Mouse (Mus musculus): ENCODE results near the gene Vps13d. TPM values are rescaled to one million over a fixed set of nuclear protein-coding genes. Genes with fewer than 3 reads are reported as not detected.

Gene Vps13d
- polyA plus RNA-seq, 1 experiment from 2014 or later = 14.2 TPM

GRCm38 (mm10) chr4:144983228-144983744 is 211.5 kb downstream of the Vps13d start:
- no peaks in the 10 kb centered on the region for H3K27me3 ChIP-seq (ENCODE audit: control insufficient read depth, insufficient read depth, low read length)
- no peak overlapping the region for H3K27ac ChIP-seq (replicated peaks; ENCODE audit: low read depth, low read length)
- H3K9ac ChIP-seq (ENCODE audit: low read length) = no peak overlapping the region
- H3K36me3 ChIP-seq (ENCODE audit: control insufficient read depth, insufficient read depth, low read length) = no peaks in the 10 kb centered on the region
- no peaks in the 10 kb centered on the region for H3K9me3 ChIP-seq (ENCODE audit: control insufficient read depth, low read length)
- no peak overlapping the region for H3K4me3 ChIP-seq (ENCODE audit: low read depth, low read length)
- DNase-seq (ENCODE audit: low spot score) (no peak), ATAC-seq (ENCODE audit: insufficient number of reproducible peaks, low FRiP score, low TSS enrichment, low read depth) (no peak)
- peaks cover 15% of the 10 kb centered on the region for H3K4me1 ChIP-seq (ENCODE audit: control insufficient read depth, insufficient read depth, low read length)
- 64% methylated on average over 8 of the region's 8 CpGs for WGBS
- no peak overlapping the region for H3K4me2 ChIP-seq (ENCODE audit: low read depth, severe bottlenecking)

DNA sequence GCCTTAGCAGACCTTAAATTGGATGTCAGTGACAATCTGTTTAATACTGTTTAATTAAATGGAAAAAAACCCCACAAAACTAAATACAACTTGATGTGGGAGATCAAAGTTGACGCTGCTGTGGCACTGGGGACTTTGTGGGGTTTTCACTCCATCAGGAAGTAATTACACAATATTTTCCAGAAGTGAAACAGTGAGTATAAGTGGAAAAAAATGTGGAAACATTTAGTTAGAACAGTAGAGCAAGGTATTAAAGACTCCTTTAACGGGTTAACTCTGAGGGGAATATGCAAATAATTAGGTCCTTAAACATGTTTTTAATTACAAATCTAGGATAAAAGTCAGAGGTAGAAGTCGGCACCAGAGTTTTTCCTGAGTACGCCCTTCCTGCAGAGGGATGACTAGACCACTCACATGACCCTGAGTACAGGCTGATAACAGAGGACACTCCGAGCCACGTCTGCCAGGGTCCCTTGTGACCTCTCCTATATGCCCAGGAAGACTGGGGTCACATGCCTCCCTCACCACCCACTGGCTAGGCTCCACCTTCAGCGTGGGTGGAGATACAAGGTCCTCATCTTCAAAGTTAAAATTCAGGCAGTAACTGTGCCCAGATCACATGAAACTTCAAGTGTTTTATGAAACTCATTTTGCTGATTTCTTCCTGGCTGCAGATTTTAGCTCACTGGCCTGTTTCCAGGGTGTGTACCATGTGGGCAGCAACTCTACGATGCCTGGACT is 213.8 kb downstream of the Vps13d start:
- H3K4me2 ChIP-seq (ENCODE audit: low read depth, severe bottlenecking) = no peak overlapping the region
- WGBS = 18% methylated on average over 8 of the region's 8 CpGs
- H3K9me3 ChIP-seq (ENCODE audit: control insufficient read depth, low read length) = no peaks in the 10 kb centered on the region
- H3K36me3 ChIP-seq (ENCODE audit: control insufficient read depth, insufficient read depth, low read length) = no peaks in the 10 kb centered on the region
- H3K4me3 ChIP-seq (ENCODE audit: low read depth, low read length) = no peak overlapping the region
- no peak overlapping the region for H3K27ac ChIP-seq (replicated peaks; ENCODE audit: low read depth, low read length)
- no peak overlapping the region for H3K9ac ChIP-seq (ENCODE audit: low read length)
- H3K27me3 ChIP-seq (ENCODE audit: control insufficient read depth, insufficient read depth, low read length) = no peaks in the 10 kb centered on the region
- H3K4me1 ChIP-seq (ENCODE audit: control insufficient read depth, insufficient read depth, low read length) = peaks cover 12% of the 10 kb centered on the region
- DNase-seq (ENCODE audit: low spot score) = no peak
- ATAC-seq (ENCODE audit: insufficient number of reproducible peaks, low FRiP score, low TSS enrichment, low read depth) = peak; percentile 44; the same call in 1 of the 2 replicates

GRCm38 (mm10) chr4:144980110-144980509 is 214.7 kb downstream of the Vps13d start:
- no peak overlapping the region for H3K27ac ChIP-seq (replicated peaks; ENCODE audit: low read depth, low read length)
- no peak for ATAC-seq (ENCODE audit: insufficient number of reproducible peaks, low FRiP score, low TSS enrichment, low read depth)

GRCm38 (mm10) chr4:144978039-144978438 is 216.8 kb downstream of the Vps13d start:
- WGBS = 82% methylated on average over 6 of the region's 6 CpGs
- no peak overlapping the region for H3K4me3 ChIP-seq (ENCODE audit: low read depth, low read length)
- ATAC-seq (ENCODE audit: insufficient number of reproducible peaks, low FRiP score, low TSS enrichment, low read depth) (no peak), DNase-seq (ENCODE audit: low spot score) (no peak)
- no peak overlapping the region for H3K9ac ChIP-seq (ENCODE audit: low read length)
- H3K27me3 ChIP-seq (ENCODE audit: control insufficient read depth, insufficient read depth, low read length) = no peaks in the 10 kb centered on the region
- no peak overlapping the region for H3K4me2 ChIP-seq (ENCODE audit: low read depth, severe bottlenecking)
- H3K36me3 ChIP-seq (ENCODE audit: control insufficient read depth, insufficient read depth, low read length) = no peaks in the 10 kb centered on the region
- no peaks in the 10 kb centered on the region for H3K9me3 ChIP-seq (ENCODE audit: control insufficient read depth, low read length)
- peaks cover 13% of the 10 kb centered on the region for H3K4me1 ChIP-seq (ENCODE audit: control insufficient read depth, insufficient read depth, low read length)
- no peak overlapping the region for H3K27ac ChIP-seq (replicated peaks; ENCODE audit: low read depth, low read length)

More at GRCm38 (mm10) chr4:144980110-144980509, 214.7 kb downstream of the Vps13d start:
- H3K9ac ChIP-seq (ENCODE audit: low read length) = no peak overlapping the region
- no peaks in the 10 kb centered on the region for H3K36me3 ChIP-seq (ENCODE audit: control insufficient read depth, insufficient read depth, low read length)
- no peak overlapping the region for H3K4me2 ChIP-seq (ENCODE audit: low read depth, severe bottlenecking)
- no peak for DNase-seq (ENCODE audit: low spot score)
- no peaks in the 10 kb centered on the region for H3K27me3 ChIP-seq (ENCODE audit: control insufficient read depth, insufficient read depth, low read length)
- H3K9me3 ChIP-seq (ENCODE audit: control insufficient read depth, low read length) = no peaks in the 10 kb centered on the region
- H3K4me1 ChIP-seq (ENCODE audit: control insufficient read depth, insufficient read depth, low read length) = peaks cover 16% of the 10 kb centered on the region
- 51% methylated on average over 2 of the region's 2 CpGs for WGBS
- H3K4me3 ChIP-seq (ENCODE audit: low read depth, low read length) = no peak overlapping the region

GRCm38 (mm10) chr4:144977057-144977456 is 217.7 kb downstream of the Vps13d start:
- H3K36me3 ChIP-seq (ENCODE audit: control insufficient read depth, insufficient read depth, low read length) = no peaks in the 10 kb centered on the region
- no peak overlapping the region for H3K4me2 ChIP-seq (ENCODE audit: low read depth, severe bottlenecking)
- peaks cover 13% of the 10 kb centered on the region for H3K4me1 ChIP-seq (ENCODE audit: control insufficient read depth, insufficient read depth, low read length)
- no peaks in the 10 kb centered on the region for H3K9me3 ChIP-seq (ENCODE audit: control insufficient read depth, low read length)
- no peak overlapping the region for H3K9ac ChIP-seq (ENCODE audit: low read length)
- WGBS = 88% methylated on average over 1 of the region's 1 CpGs
- no peak for DNase-seq (ENCODE audit: low spot score)
- H3K27ac ChIP-seq (replicated peaks; ENCODE audit: low read depth, low read length) = no peak overlapping the region
- ATAC-seq (ENCODE audit: insufficient number of reproducible peaks, low FRiP score, low TSS enrichment, low read depth) = no peak
- H3K4me3 ChIP-seq (ENCODE audit: low read depth, low read length) = no peak overlapping the region
- H3K27me3 ChIP-seq (ENCODE audit: control insufficient read depth, insufficient read depth, low read length) = no peaks in the 10 kb centered on the region

DNA sequence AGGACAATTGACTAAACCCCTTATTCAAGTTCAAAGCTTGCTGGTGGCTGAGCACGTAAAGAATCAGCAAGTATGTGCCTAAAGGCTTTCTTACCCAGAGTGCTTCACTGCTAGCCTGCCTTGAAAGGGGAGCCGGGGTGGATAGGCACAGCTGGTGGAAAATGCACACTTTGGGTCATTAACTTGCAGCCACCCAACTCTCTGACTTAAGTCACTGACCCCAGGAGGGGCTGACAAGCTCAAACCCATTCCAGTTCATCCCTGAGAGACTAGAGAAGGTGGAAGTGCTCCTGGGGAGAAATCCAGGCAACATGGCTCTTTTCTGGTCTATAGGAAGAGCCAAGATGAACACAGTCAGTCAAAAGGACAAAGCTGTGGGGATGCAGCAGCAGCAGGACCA is 219.3 kb downstream of the Vps13d start:
- no peak overlapping the region for H3K27ac ChIP-seq (replicated peaks; ENCODE audit: low read depth, low read length)
- 60% methylated on average over 2 of the region's 2 CpGs for WGBS
- no peak for DNase-seq (ENCODE audit: low spot score)
- peaks cover 5% of the 10 kb centered on the region; the same call in 1 of the 2 replicates for H3K4me1 ChIP-seq (ENCODE audit: control insufficient read depth, insufficient read depth, low read length)
- H3K9ac ChIP-seq (ENCODE audit: low read length) = no peak overlapping the region
- no peaks in the 10 kb centered on the region for H3K36me3 ChIP-seq (ENCODE audit: control insufficient read depth, insufficient read depth, low read length)
- H3K27me3 ChIP-seq (ENCODE audit: control insufficient read depth, insufficient read depth, low read length) = no peaks in the 10 kb centered on the region
- H3K4me3 ChIP-seq (ENCODE audit: low read depth, low read length) = no peak overlapping the region
- no peak overlapping the region for H3K4me2 ChIP-seq (ENCODE audit: low read depth, severe bottlenecking)
- ATAC-seq (ENCODE audit: insufficient number of reproducible peaks, low FRiP score, low TSS enrichment, low read depth) = no peak
- no peaks in the 10 kb centered on the region for H3K9me3 ChIP-seq (ENCODE audit: control insufficient read depth, low read length)

GRCm38 (mm10) chr4:144974458-144974857 is 220.3 kb downstream of the Vps13d start:
- H3K36me3 ChIP-seq (ENCODE audit: control insufficient read depth, insufficient read depth, low read length) = no peaks in the 10 kb centered on the region
- no peak overlapping the region for H3K4me3 ChIP-seq (ENCODE audit: low read depth, low read length)
- H3K9ac ChIP-seq (ENCODE audit: low read length) = no peak overlapping the region
- H3K27me3 ChIP-seq (ENCODE audit: control insufficient read depth, insufficient read depth, low read length) = no peaks in the 10 kb centered on the region
- WGBS = 79% methylated on average over 3 of the region's 3 CpGs
- H3K9me3 ChIP-seq (ENCODE audit: control insufficient read depth, low read length) = no peaks in the 10 kb centered on the region
- H3K4me1 ChIP-seq (ENCODE audit: control insufficient read depth, insufficient read depth, low read length) = peaks cover 4% of the 10 kb centered on the region; the same call in 1 of the 2 replicates
- ATAC-seq (ENCODE audit: insufficient number of reproducible peaks, low FRiP score, low TSS enrichment, low read depth) (no peak), DNase-seq (ENCODE audit: low spot score) (no peak)
- H3K4me2 ChIP-seq (ENCODE audit: low read depth, severe bottlenecking) = no peak overlapping the region
- H3K27ac ChIP-seq (replicated peaks; ENCODE audit: low read depth, low read length) = no peak overlapping the region

DNA sequence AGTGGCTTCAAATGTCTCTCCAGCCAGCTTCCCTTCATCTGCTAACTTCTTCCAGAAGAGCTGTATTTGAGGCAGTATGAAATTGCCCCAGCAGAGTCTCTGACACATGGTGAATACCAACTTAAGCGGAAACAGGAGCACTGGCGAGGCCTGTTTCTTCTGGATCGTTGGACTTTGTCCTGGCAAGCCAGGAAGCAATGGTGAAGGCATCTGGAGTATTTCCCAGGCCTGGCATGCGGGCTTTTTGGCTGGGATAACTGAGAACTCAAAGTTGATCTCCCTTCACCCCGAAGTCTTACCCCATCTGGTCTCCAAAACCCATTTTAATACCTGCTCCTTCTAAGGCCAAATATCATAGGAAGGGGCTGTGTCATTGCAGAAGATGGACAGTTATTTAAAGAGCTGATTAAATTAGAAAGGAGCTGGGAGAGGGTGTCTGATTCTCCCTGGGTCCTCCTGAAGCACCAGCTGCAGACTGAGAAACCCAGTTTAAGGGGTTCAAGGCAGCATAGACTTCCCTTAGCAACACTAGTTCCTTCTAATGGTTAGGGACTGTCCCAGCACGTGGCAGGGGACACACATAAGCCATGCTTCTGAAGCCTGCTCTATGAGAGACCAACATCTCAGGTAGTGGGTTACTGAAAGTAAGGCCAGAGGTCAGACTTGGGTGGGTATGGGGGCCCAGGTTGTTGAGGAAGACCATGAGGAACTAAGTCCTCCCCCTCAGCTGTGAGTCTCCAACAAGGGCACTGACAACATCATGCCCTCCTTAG is 221.7 kb downstream of the Vps13d start:
- H3K4me1 ChIP-seq (ENCODE audit: control insufficient read depth, insufficient read depth, low read length) = peaks cover 4% of the 10 kb centered on the region; the same call in 1 of the 2 replicates
- ATAC-seq (ENCODE audit: insufficient number of reproducible peaks, low FRiP score, low TSS enrichment, low read depth) = no peak
- H3K27ac ChIP-seq (replicated peaks; ENCODE audit: low read depth, low read length) = no peak overlapping the region
- no peak for DNase-seq (ENCODE audit: low spot score)
- H3K27me3 ChIP-seq (ENCODE audit: control insufficient read depth, insufficient read depth, low read length) = no peaks in the 10 kb centered on the region
- 87% methylated on average over 6 of the region's 6 CpGs for WGBS
- H3K4me3 ChIP-seq (ENCODE audit: low read depth, low read length) = no peak overlapping the region
- H3K36me3 ChIP-seq (ENCODE audit: control insufficient read depth, insufficient read depth, low read length) = no peaks in the 10 kb centered on the region
- H3K9ac ChIP-seq (ENCODE audit: low read length) = no peak overlapping the region
- no peak overlapping the region for H3K4me2 ChIP-seq (ENCODE audit: low read depth, severe bottlenecking)
- no peaks in the 10 kb centered on the region for H3K9me3 ChIP-seq (ENCODE audit: control insufficient read depth, low read length)
